In genomic region chr11:86578809-86579730, GRCm38 (mm10) we compare ENCODE assay signal across 9 mouse cellular contexts. TPM values are rescaled to one million over a fixed set of nuclear protein-coding genes. Genes with fewer than 3 reads are reported as not detected.
DNase-seq lines count a peak whose midpoint lies in the region; ATAC-seq and TF ChIP-seq lines count a peak whose summit lies in the region.
"Had no signal": no experiment of that assay in that cellular context is flagged by ENCODE, and none has a peak within 500 bp of the region (broad histone marks: within the 10 kb centered on the region; RNA-seq: fewer than 3 reads in every experiment).

No protein-coding gene starts in this region.

- H3K4me2 ChIP-seq in liver, embryonic 15.5 days = peak overlapping the region; percentile 37; the same call in 1 of the 2 replicates
- H3K4me2 ChIP-seq in stomach, embryonic 15.5 days = peak overlapping the region; percentile 17
- H3K4me2 ChIP-seq: neural tube, embryonic 13.5 days had no signal

- ATAC-seq in liver, embryonic 15.5 days (ENCODE audit: insufficient read depth) = peak; percentile 17; the same call in 1 of the 2 replicates
- 0 out of 2 replicates have a peak, but pooled peaks have one; percentile 4 for ATAC-seq in stomach, embryonic 15.5 days (ENCODE audit: insufficient read depth, low FRiP score, low read depth)

- 44% methylated on average over 25 of the region's 25 CpGs for WGBS in liver, embryonic 15.5 days (ENCODE audit: insufficient replicate concordance)
- 62% methylated on average over 25 of the region's 25 CpGs for WGBS in stomach, embryonic 15.5 days

- H3K27ac ChIP-seq in bone marrow macrophage, adult 2 months (ENCODE audit: insufficient read depth, low read depth, low read length) = peak overlapping the region; percentile 96
- peak overlapping the region; percentile 87 for H3K27ac ChIP-seq in liver, embryonic 15.5 days (replicated peaks)
- peak overlapping the region; percentile 89 for H3K27ac ChIP-seq in stomach, embryonic 15.5 days

- H3K4me1 ChIP-seq in bone marrow macrophage, adult 2 months (ENCODE audit: control insufficient read depth, insufficient read depth, low read length) = peaks cover 57% of the 10 kb centered on the region
- H3K4me1 ChIP-seq in liver, embryonic 15.5 days (replicated peaks) = peaks cover 82% of the 10 kb centered on the region
- peaks cover 32% of the 10 kb centered on the region for H3K4me1 ChIP-seq in stomach, embryonic 15.5 days

- H3K27me3 ChIP-seq in liver, embryonic 15.5 days = no peaks in the 10 kb centered on the region
- H3K27me3 ChIP-seq in stomach, embryonic 15.5 days (replicated peaks) = no peaks in the 10 kb centered on the region
- H3K27me3 ChIP-seq: neural tube, embryonic 13.5 days had no signal

- no peak for TF ChIP-seq POLR2A in bone marrow macrophage, adult 2 months (IDR thresholded peaks at IDR 0.05; ENCODE audit: borderline replicate concordance, low read depth, low read length)

- peak; percentile 36 for DNase-seq in ovary, adult 18-20 months (ENCODE audit: low spot score)
- no peak for DNase-seq in ovary, postnatal 14 days (ENCODE audit: low spot score)
- DNase-seq in heart, postnatal 36 days = peak; percentile 70 to 74
- no peak for DNase-seq in cerebellum, postnatal 36 days
- DNase-seq in left cerebral cortex, postnatal 36 days (ENCODE audit: low spot score in 2 of 2) = no peak

- TF ChIP-seq CTCF in bone marrow macrophage, adult 2 months (IDR thresholded peaks at IDR 0.05; ENCODE audit: low read depth, low read length) = no peak

- no peaks in the 10 kb centered on the region for H3K9me3 ChIP-seq in liver, embryonic 15.5 days (replicated peaks)
- no peaks in the 10 kb centered on the region for H3K9me3 ChIP-seq in stomach, embryonic 15.5 days
- H3K9me3 ChIP-seq: neural tube, embryonic 13.5 days had no signal

- H3K36me3 ChIP-seq in liver, embryonic 15.5 days (replicated peaks) = no peaks in the 10 kb centered on the region; the same call in 1 of the 2 replicates
- H3K36me3 ChIP-seq in stomach, embryonic 15.5 days = no peaks in the 10 kb centered on the region

- intact Hi-C loops in heart, postnatal 36 days (cut with DNase I) = no loop called here
- intact Hi-C loops in left cerebral cortex, postnatal 36 days (cut with DNase I) = loop anchor here (10.0 kb wide), 1 partner anchor 436 kb away; no protein-coding TSS in a partner anchor

- peak overlapping the region; percentile 45 for H3K4me3 ChIP-seq in bone marrow macrophage, adult 2 months (ENCODE audit: insufficient read depth, low read length)
- H3K4me3 ChIP-seq in liver, embryonic 15.5 days (replicated peaks) = no peak overlapping the region
- no peak overlapping the region for H3K4me3 ChIP-seq in stomach, embryonic 15.5 days (replicated peaks)
- H3K4me3 ChIP-seq: neural tube, embryonic 13.5 days had no signal

- no peak overlapping the region for H3K9ac ChIP-seq in liver, embryonic 15.5 days
- no peak overlapping the region for H3K9ac ChIP-seq in stomach, embryonic 15.5 days
- H3K9ac ChIP-seq: neural tube, embryonic 13.5 days had no signal

RNA-seq across cellular contexts. Expression of gene Tubd1, which starts 34.3 kb away (rescaled TPM):
- 6.2 and 6.9 TPM in 2 replicates for polyA plus RNA-seq in bone marrow macrophage, adult 2 months (2012; ENCODE audit: insufficient read depth, insufficient read length, missing spikeins)
- 1 to 10 TPM; 6.2 to 6.7 TPM for total RNA-seq in heart, postnatal 36 days (2021)
- polyA plus RNA-seq in liver, embryonic 15.5 days (2015; fragmentation: Nextera tagmentation; extraction: Ambion mirVana) = 9.8 and 9.9 TPM in 2 replicates
- polyA plus RNA-seq in stomach, embryonic 15.5 days (2015; fragmentation: Nextera tagmentation; extraction: Ambion mirVana) = 11.9 and 12.9 TPM in 2 replicates
- total RNA-seq in left cerebral cortex, postnatal 36 days (2021) = 1 to 10 TPM; 5.3 to 6.1 TPM

RNA-seq across cellular contexts. Expression of gene Rps6kb1, which starts 34.5 kb away (rescaled TPM):
- polyA plus RNA-seq in bone marrow macrophage, adult 2 months (2012; ENCODE audit: insufficient read depth, insufficient read length, missing spikeins) = 30.9 and 33.0 TPM in 2 replicates
- 10 to 100 TPM; 19.3 to 23.2 TPM for total RNA-seq in heart, postnatal 36 days (2021)
- polyA plus RNA-seq in liver, embryonic 15.5 days (2015; fragmentation: Nextera tagmentation; extraction: Ambion mirVana) = 18.9 and 23.5 TPM in 2 replicates
- polyA plus RNA-seq in stomach, embryonic 15.5 days (2015; fragmentation: Nextera tagmentation; extraction: Ambion mirVana) = 53.7 and 62.2 TPM in 2 replicates
- 10 to 100 TPM; 33.7 to 38.4 TPM for total RNA-seq in left cerebral cortex, postnatal 36 days (2021)

Comparison
In these comparisons a context has a peak if more than half of its experiments do, and no peak if none do; other contexts are left out.
1. DNase-seq: peak in ovary, adult 18-20 months (single experiment) and heart, postnatal 36 days (2 of 2); none in ovary, postnatal 14 days (single experiment), cerebellum, postnatal 36 days (0 of 2) and left cerebral cortex, postnatal 36 days (0 of 2).
2. Peak in every context shown above with its lines, with median percentiles within 50 percentile points of each other: H3K27ac ChIP-seq.